In genomic region chr1:75219078-75219477, GRCm38 (mm10) we compare ENCODE assay signal across 8 mouse cellular contexts. TPM values are rescaled to one million over a fixed set of nuclear protein-coding genes. Genes with fewer than 3 reads are reported as not detected.
A peak's percentile ranks its signal among the peaks of the same experiment; 100 is the strongest.
DNase-seq lines count a peak whose midpoint lies in the region; ATAC-seq lines count a peak whose summit lies in the region.

No protein-coding gene starts in this region.

- peak; percentile 81 for DNase-seq in embryo, embryonic 10 days (ENCODE audit: low spot score)
- DNase-seq in gastrocnemius, postnatal 10 days = peak; percentile 84
- peak; percentile 93 for DNase-seq in intestine, embryonic 14.5 days (ENCODE audit: low spot score)
- DNase-seq in left cerebral cortex, postnatal 10 days (ENCODE audit: extremely low spot score in 1 of 2, low spot score in 2 of 2) = peak; percentile 88 to 89
- DNase-seq in right cerebral cortex, postnatal 14 days = peak; percentile 89
- peak; percentile 87 for DNase-seq in urinary bladder, postnatal 25 days (ENCODE audit: low spot score)

- H3K9me3 ChIP-seq in intestine, embryonic 14.5 days (ENCODE audit: control insufficient read depth, low read length) = no peaks in the 10 kb centered on the region

- under 1% methylated on average over 24 of the region's 24 CpGs for WGBS in intestine, embryonic 14.5 days

- peak overlapping the region; percentile 99 for H3K4me2 ChIP-seq in intestine, embryonic 14.5 days (ENCODE audit: low read length)

- H3K27ac ChIP-seq in intestine, embryonic 14.5 days (ENCODE audit: low read depth) = no peak overlapping the region

- peak; percentile 91 for ATAC-seq in activated CD4-positive, CD25-positive, alpha-beta regulatory T cell, adult 4 months
- peak; percentile 93 for ATAC-seq in intestine, embryonic 14.5 days (replicated peaks; ENCODE audit: low FRiP score, low TSS enrichment, low read depth)
- ATAC-seq in megakaryocyte progenitor cell, adult 5-6 weeks (replicated peaks; ENCODE audit: poor library complexity) = peak; percentile 67

- H3K9ac ChIP-seq in intestine, embryonic 14.5 days (ENCODE audit: low read length) = peak overlapping the region; percentile 45

- H3K36me3 ChIP-seq in intestine, embryonic 14.5 days (ENCODE audit: control insufficient read depth, insufficient read depth, low read length) = peaks cover 18% of the 10 kb centered on the region

- peaks cover 41% of the 10 kb centered on the region for H3K27me3 ChIP-seq in intestine, embryonic 14.5 days (replicated peaks; ENCODE audit: control insufficient read depth, insufficient read depth, low read length)

- peak overlapping the region; percentile 59 for H3K4me3 ChIP-seq in intestine, embryonic 14.5 days (ENCODE audit: low read depth, low read length)

- peaks cover 6% of the 10 kb centered on the region for H3K4me1 ChIP-seq in intestine, embryonic 14.5 days (replicated peaks; ENCODE audit: control insufficient read depth, insufficient read depth, low read length)

- intact Hi-C loops in left cerebral cortex, postnatal 10 days (cut with DNase I) = no loop called here

RNA-seq across cellular contexts. Expression of gene Tuba4a, which starts 0.6 kb away (rescaled TPM):
- polyA plus RNA-seq in activated CD4-positive, CD25-positive, alpha-beta regulatory T cell, adult 4 months (2017; shearing (Covaris generic)) = 100 to 1,000 TPM; 120 to 135 TPM
- 100 to 1,000 TPM; 490 to 573 TPM for total RNA-seq in gastrocnemius, postnatal 10 days (2021)
- polyA plus RNA-seq in intestine, embryonic 14.5 days (2014; fragmentation: Nextera tagmentation; extraction: Ambion mirVana) = 68.7 and 86.5 TPM in 2 replicates
- total RNA-seq in left cerebral cortex, postnatal 10 days (2021) = 100 to 1,000 TPM; 456 to 464 TPM
- total RNA-seq in megakaryocyte progenitor cell, adult 5-6 weeks (2015) = 777 and 847 TPM in 2 replicates
- 369 and 385 TPM in 2 replicates for total RNA-seq in megakaryocyte progenitor cell, adult 5-6 weeks (2017)

RNA-seq across cellular contexts. Expression of gene Stk16, which starts 8.4 kb away (rescaled TPM):
- 10 to 100 TPM; 45.7 to 65.1 TPM for polyA plus RNA-seq in activated CD4-positive, CD25-positive, alpha-beta regulatory T cell, adult 4 months (2017; shearing (Covaris generic))
- 10 to 100 TPM; 31.8 to 40.3 TPM for total RNA-seq in gastrocnemius, postnatal 10 days (2021)
- 116 and 131 TPM in 2 replicates for polyA plus RNA-seq in intestine, embryonic 14.5 days (2014; fragmentation: Nextera tagmentation; extraction: Ambion mirVana)
- total RNA-seq in left cerebral cortex, postnatal 10 days (2021) = 10 to 100 TPM; 94.4 to 95.0 TPM
- 208 and 214 TPM in 2 replicates for total RNA-seq in megakaryocyte progenitor cell, adult 5-6 weeks (2015)
- total RNA-seq in megakaryocyte progenitor cell, adult 5-6 weeks (2017) = 135 and 187 TPM in 2 replicates

RNA-seq across cellular contexts. Expression of gene Glb1l, which starts 8.5 kb away (rescaled TPM):
- polyA plus RNA-seq in activated CD4-positive, CD25-positive, alpha-beta regulatory T cell, adult 4 months (2017; shearing (Covaris generic)) = 10 to 100 TPM; 12.0 to 12.4 TPM
- 1 to 10 TPM; 6.5 to 8.6 TPM for total RNA-seq in gastrocnemius, postnatal 10 days (2021)
- 15.1 and 19.2 TPM in 2 replicates for polyA plus RNA-seq in intestine, embryonic 14.5 days (2014; fragmentation: Nextera tagmentation; extraction: Ambion mirVana)
- 10 to 100 TPM; 18.3 to 22.1 TPM for total RNA-seq in left cerebral cortex, postnatal 10 days (2021)
- 24.2 and 31.9 TPM in 2 replicates for total RNA-seq in megakaryocyte progenitor cell, adult 5-6 weeks (2015)
- total RNA-seq in megakaryocyte progenitor cell, adult 5-6 weeks (2017) = 12.3 and 13.7 TPM in 2 replicates

RNA-seq across cellular contexts. Expression of gene A630095N17Rik, which starts 12.8 kb away (rescaled TPM):
- not detected for polyA plus RNA-seq in activated CD4-positive, CD25-positive, alpha-beta regulatory T cell, adult 4 months (2017; shearing (Covaris generic))
- not detected for total RNA-seq in gastrocnemius, postnatal 10 days (2021)
- not detected in 2 replicates for polyA plus RNA-seq in intestine, embryonic 14.5 days (2014; fragmentation: Nextera tagmentation; extraction: Ambion mirVana)
- total RNA-seq in left cerebral cortex, postnatal 10 days (2021) = not detected
- total RNA-seq in megakaryocyte progenitor cell, adult 5-6 weeks (2015) = 0.56 and 1.2 TPM in 2 replicates
- total RNA-seq in megakaryocyte progenitor cell, adult 5-6 weeks (2017) = 1.2 TPM in 1 of 2 replicates, not detected in the other

RNA-seq across cellular contexts. Expression of gene Dnajb2, which starts 17.1 kb away (rescaled TPM):
- polyA plus RNA-seq in activated CD4-positive, CD25-positive, alpha-beta regulatory T cell, adult 4 months (2017; shearing (Covaris generic)) = 1 to 10 TPM; 5.9 to 7.1 TPM
- total RNA-seq in gastrocnemius, postnatal 10 days (2021) = 10 to 100 TPM; 32.4 to 38.8 TPM
- 14.2 TPM in 2 replicates for polyA plus RNA-seq in intestine, embryonic 14.5 days (2014; fragmentation: Nextera tagmentation; extraction: Ambion mirVana)
- 10 to 100 TPM; 64.1 to 69.0 TPM for total RNA-seq in left cerebral cortex, postnatal 10 days (2021)
- 1.3 and 1.8 TPM in 2 replicates for total RNA-seq in megakaryocyte progenitor cell, adult 5-6 weeks (2015)
- 1.9 and 6.4 TPM in 2 replicates for total RNA-seq in megakaryocyte progenitor cell, adult 5-6 weeks (2017)
